Mouse (Mus musculus): ENCODE results near the gene Kcnh1.

DNA sequence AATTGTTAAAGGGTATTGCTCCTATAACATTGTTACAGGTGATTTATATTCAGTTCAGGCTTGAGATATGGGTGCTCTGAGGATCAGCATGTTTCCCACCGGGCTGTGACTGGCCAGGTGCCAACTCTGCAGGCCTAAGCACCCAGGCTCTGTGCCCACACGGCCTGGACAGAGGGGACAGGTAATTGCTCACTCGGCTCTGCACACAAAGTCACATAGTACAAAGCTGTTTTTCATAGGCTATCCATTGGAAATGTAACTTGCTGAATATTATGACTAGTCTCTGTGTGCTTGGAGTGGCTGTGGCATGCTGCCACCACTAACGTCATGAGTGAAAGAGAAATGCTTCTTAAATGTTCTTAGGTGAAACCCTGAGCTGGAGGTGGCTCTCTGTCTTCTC lies 210.4 kb downstream of the Kcnh1 start:
- TF ChIP-seq CTCF (IDR thresholded peaks at IDR 0.05; ENCODE audit: low read depth) (no peak), EP300 (IDR thresholded peaks at IDR 0.05; ENCODE audit: low read depth) (no peak)

All from heart, postnatal 0 days (tissue).